Mouse (Mus musculus) liver, embryonic 14.5 days (tissue): ENCODE measurements around the gene Bbs1. TPM values are rescaled to one million over a fixed set of nuclear protein-coding genes. Genes with fewer than 3 reads are reported as not detected.

Experiments
- ATAC-seq: fragments of 200-750 bp; cut with Nextera tagmentation; 2 replicates; pipeline ENCODE4 v1.8.0; 2017; ENCODE audit warnings: moderate number of reproducible peaks, mild to moderate bottlenecking, moderate library complexity; ENCODE audit not compliant: insufficient read depth
- DNase-seq, 3 experiments: peaks; one replicate each; pipeline ENCODE4 v3.0.0-alpha.2; 2012 to 2013; ENCODE audit warnings: low read depth in 3 of 3, low spot score in 3 of 3
- H3K27ac ChIP-seq: fragments of 300-500 bp; sonication (generic); 2 replicates; pipeline ENCODE4 v1.5.1; 2014; ENCODE audit warnings: moderate library complexity, mild to moderate bottlenecking, control low read depth, inconsistent platforms
- H3K27me3 ChIP-seq: fragments of 300-500 bp; sonication (generic); 2 replicates; pipeline ENCODE4 v1.6.1; 2014; ENCODE audit warnings: mild to moderate bottlenecking, low read length, moderate library complexity; ENCODE audit not compliant: control insufficient read depth, insufficient read depth
- H3K36me3 ChIP-seq: fragments of 300-500 bp; sonication (generic); replicated peaks from 2 replicates; pipeline ENCODE4 v1.6.1; 2014; ENCODE audit warnings: low read depth; ENCODE audit not compliant: control insufficient read depth, insufficient read depth
- H3K4me1 ChIP-seq, 2 experiments: fragments of 200-500 bp in 1 of 2; fragments of 300-500 bp in 1 of 2; sonication (generic) in 1 of 2; replicated peaks; 2 replicates each; pipeline ENCODE4 v1.6.1; 2012 to 2014; ENCODE audit warnings: antibody characterized with exemption in 1 of 2, inconsistent platforms in 1 of 2, low read length in 1 of 2; ENCODE audit not compliant: control insufficient read depth in 2 of 2, insufficient read depth in 2 of 2
- H3K4me2 ChIP-seq: fragments of 300-500 bp; sonication (generic); 2 replicates; pipeline ENCODE4 v1.6.1; 2014; ENCODE audit warnings: low read depth, mild to moderate bottlenecking, control low read depth, moderate library complexity
- H3K4me3 ChIP-seq, 2 experiments: fragments of 200-500 bp in 1 of 2; fragments of 300-500 bp in 1 of 2; sonication (generic) in 1 of 2; 2 replicates each; pipeline ENCODE4 v1.5.1; 2012 to 2014; ENCODE audit warnings: low read depth in 2 of 2, low read length in 2 of 2, mild to moderate bottlenecking in 2 of 2, control low read depth in 1 of 2, inconsistent platforms in 1 of 2, moderate library complexity in 1 of 2; ENCODE audit not compliant: insufficient read depth in 1 of 2
- H3K9ac ChIP-seq: fragments of 300-500 bp; sonication (generic); replicated peaks from 2 replicates; pipeline ENCODE4 v1.6.1; 2014; ENCODE audit warnings: mild to moderate bottlenecking, control low read depth, moderate library complexity
- H3K9me3 ChIP-seq: fragments of 300-500 bp; sonication (generic); 2 replicates; pipeline ENCODE4 v1.6.1; 2016; ENCODE audit warnings: low read length, mixed read lengths; ENCODE audit not compliant: control insufficient read depth
- CTCF ChIP-seq: IDR thresholded peaks from 2 replicates; pipeline ENCODE4 v1.5.1; 2016; ENCODE audit warnings: antibody characterized with exemption, low read depth, control low read depth
- EP300 ChIP-seq: IDR thresholded peaks from 2 replicates; pipeline ENCODE4 v1.6.1; 2016; ENCODE audit warnings: antibody characterized with exemption, low read depth
- WGBS: fragments of 180-500 bp; shearing (Covaris S2); extraction: QIAGEN DNeasy Blood & Tissue Kit; methylation state at CpG from one replicate; pipeline ENCODE4 v1.1.7; 2014; ENCODE audit not compliant: insufficient replicate concordance; 5-methylcytosine and 5-hydroxymethylcytosine counted together
- polyA plus RNA-seq, 2 experiments: library from polyadenylated mRNA; depleted of rRNA in 1 of 2; stranded (reverse) in 1 of 2; unstranded in 1 of 2; fragments of >200 nt; fragmentation: Nextera tagmentation in 1 of 2; extraction: Ambion mirVana in 1 of 2; gene quantifications; 2 replicates each; pipeline versions ENCODE4 v1.2.1 to v1.2.3; 2012 to 2014

Gene Bbs1
- polyA plus RNA-seq, 2 experiments: 0.27 to 1.2 TPM

GRCm38 (mm10) chr19:4937444-4938310, 31.2 kb upstream of the Bbs1 start:
- Histone ChIP-seq H3K27ac (no peak overlapping the region), H3K9ac (no peak overlapping the region), H3K9me3 (no peaks in the 10 kb centered on the region), H3K36me3 (no peaks in the 10 kb centered on the region), H3K27me3 (peaks cover 15% of the 10 kb centered on the region), H3K4me1 (no peaks in the 10 kb centered on the region), H3K4me2 (no peak overlapping the region), H3K4me3 (no peak overlapping the region)
- no peak for TF ChIP-seq CTCF
- TF ChIP-seq EP300: no peak
- DNase-seq: no peak
- ATAC-seq: no peak
- 72% methylated on average over 17 of the region's 17 CpGs for WGBS

- no peak for DNase-seq
- no peak for ATAC-seq
- peaks cover 8% of the 10 kb centered on the region for H3K27me3 ChIP-seq
- H3K4me1 ChIP-seq: no peaks in the 10 kb centered on the region
- 55% methylated on average over 2 of the region's 2 CpGs for WGBS
- no peak overlapping the region for H3K9ac ChIP-seq
- no peaks in the 10 kb centered on the region for H3K36me3 ChIP-seq
- no peak overlapping the region for H3K4me3 ChIP-seq
- TF ChIP-seq EP300 (no peak), CTCF (no peak)
- H3K4me2 ChIP-seq: no peak overlapping the region
- no peak overlapping the region for H3K27ac ChIP-seq
- H3K9me3 ChIP-seq: no peaks in the 10 kb centered on the region
These were observed 30.5 kb upstream of the Bbs1 start for GRCm38 (mm10) chr19:4936896-4937295.

GRCm38 (mm10) chr19:4928781-4929180, 22.4 kb upstream of the Bbs1 start:
- Histone ChIP-seq H3K4me3 (peak overlapping the region in 1 of 2 experiments; percentile 74; a peak in 2 of 4 replicates), H3K27ac (no peak overlapping the region), H3K27me3 (no peaks in the 10 kb centered on the region), H3K4me2 (peak overlapping the region; percentile 81), H3K9me3 (no peaks in the 10 kb centered on the region), H3K36me3 (no peaks in the 10 kb centered on the region), H3K4me1 (peaks cover 0 to 12% of the 10 kb centered on the region in 2 experiments; a peak in 3 of 4 replicates), H3K9ac (peak overlapping the region; percentile 53; the same call in 1 of the 2 replicates)
- 64% methylated on average over 5 of the region's 5 CpGs for WGBS
- TF ChIP-seq CTCF: no peak
- TF ChIP-seq EP300: no peak
- ATAC-seq: no peak
- no peak for DNase-seq

- ATAC-seq (peak; percentile 99), DNase-seq (peak; percentile 96 to 97 (median 97))
- peak within 1 kb of the TSS; percentile 81 for H3K4me2 ChIP-seq
- H3K27ac ChIP-seq: no peak within 1 kb of the TSS
- no peak; the same call in 1 of the 2 replicates for TF ChIP-seq CTCF
- TF ChIP-seq EP300: no peak
- peaks cover 0 to 12% of the 10 kb centered on the region in 2 experiments; a peak in 3 of 4 replicates for H3K4me1 ChIP-seq
- H3K9ac ChIP-seq: peak within 1 kb of the TSS; percentile 64
- H3K36me3 ChIP-seq: no peaks in the 10 kb centered on the region
- whole genome bisulfite sequencing: under 1% methylated on average over 32 of the region's 32 CpGs
- H3K27me3 ChIP-seq: no peaks in the 10 kb centered on the region
- H3K9me3 ChIP-seq: no peaks in the 10 kb centered on the region
- peak within 1 kb of the TSS; percentile 74 to 85 for H3K4me3 ChIP-seq
These were observed 21.6 kb upstream of the Bbs1 start, which contains the start of gene Dpp3 for GRCm38 (mm10) chr19:4927904-4928531. TSS of gene Dpp3 (minus strand) at chr19:4928287.
